Mouse (Mus musculus) heart, postnatal 25 days (tissue): ENCODE data around the gene Srd5a2. TPM values are rescaled to one million over a fixed set of nuclear protein-coding genes. Genes with fewer than 3 reads are reported as not detected.

Source experiments
- DNase-seq: peaks from one replicate; pipeline ENCODE4 v3.0.0; 2022; ENCODE audit warnings: low spot score
- intact Hi-C: fragments of 180-260 bp; cut with DNase I; formaldehyde crosslinking; loops from one replicate; pipeline ENCODE4 v1.15.1; 2025
- total RNA-seq, 2 experiments: library from RNA; stranded (reverse); gene quantifications; 2 replicates each; pipeline ENCODE4 v1.2.3; 2021

Gene Srd5a2
- total RNA-seq, 2 experiments from 2014 or later, result not detected

- intact Hi-C loops, result no loop called here
- DNase-seq, result no peak
Measured at GRCm38 (mm10) chr17:73986571-73986970, 61.1 kb downstream of the Srd5a2 start.

DNA sequence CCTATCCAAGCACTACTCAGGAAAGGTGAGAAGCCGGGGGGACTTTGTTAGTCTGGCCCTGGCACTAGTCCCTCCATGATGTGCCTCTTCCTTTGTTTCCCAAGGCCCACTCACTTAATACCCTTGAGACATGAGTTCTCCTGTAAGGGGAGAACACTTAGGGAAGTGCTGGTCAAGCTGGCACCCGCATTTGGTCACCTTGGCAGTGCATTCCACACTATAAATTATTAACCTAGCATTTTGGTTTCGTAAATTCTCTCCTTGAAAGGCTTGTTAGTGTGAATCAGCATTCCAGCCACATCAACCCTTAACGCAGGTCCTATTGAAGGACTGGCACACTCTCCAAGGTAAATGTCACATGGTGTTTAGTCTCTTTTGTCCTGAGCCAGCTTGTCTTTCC, 61.8 kb downstream of the Srd5a2 start:
- intact Hi-C loops, result no loop called here
- DNase-seq, result no peak

DNA sequence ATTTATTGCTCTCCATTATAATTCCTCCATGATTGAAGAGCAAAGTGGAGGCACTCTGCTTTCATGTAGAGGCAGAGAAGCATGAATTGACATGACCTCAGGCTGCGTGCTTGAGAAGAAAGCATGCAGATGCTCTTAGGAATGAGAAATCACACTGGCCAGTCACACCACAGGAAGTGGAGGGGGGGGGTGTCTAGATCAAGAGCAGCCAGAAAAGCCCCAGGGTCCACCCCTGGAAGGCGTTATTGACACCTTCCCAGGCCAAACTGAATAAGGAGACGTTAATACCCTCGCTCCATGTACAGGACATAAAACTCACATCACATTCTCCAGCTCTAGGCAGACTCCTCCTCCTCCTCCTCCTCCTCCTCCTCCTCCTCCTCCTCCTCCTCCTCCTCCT, 63.2 kb downstream of the Srd5a2 start:
- intact Hi-C loops, result no loop called here
- no peak for DNase-seq

DNA sequence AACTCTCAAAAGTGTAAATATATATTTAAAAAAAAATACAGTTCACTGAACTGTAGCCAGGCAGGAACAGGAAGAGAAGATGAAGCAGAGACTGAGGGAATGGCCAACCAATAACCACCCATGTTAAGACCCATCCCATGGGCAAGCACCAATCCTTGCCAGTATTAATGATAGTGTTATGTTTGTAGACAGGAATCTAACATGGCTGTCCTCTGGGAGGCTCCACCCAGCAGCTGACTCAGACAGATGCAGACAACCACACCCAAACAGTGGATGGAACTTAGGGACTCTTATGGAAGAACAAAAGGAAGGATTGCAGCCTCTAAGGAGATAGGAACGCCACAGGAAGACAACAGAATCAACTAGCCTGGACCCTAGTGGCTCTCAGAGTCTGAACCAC, 64.8 kb downstream of the Srd5a2 start:
- intact Hi-C loops, result no loop called here
- DNase-seq, result no peak

- DNase-seq, result no peak
- intact Hi-C loops, result no loop called here
Measured at GRCm38 (mm10) chr17:73976066-73976465, 71.7 kb downstream of the Srd5a2 start.

GRCm38 (mm10) chr17:73972648-73973047, 75.1 kb downstream of the Srd5a2 start:
- intact Hi-C loops, result no loop called here
- no peak for DNase-seq

GRCm38 (mm10) chr17:73971291-73971690, 76.4 kb downstream of the Srd5a2 start:
- intact Hi-C loops, result no loop called here
- DNase-seq, result no peak

DNA sequence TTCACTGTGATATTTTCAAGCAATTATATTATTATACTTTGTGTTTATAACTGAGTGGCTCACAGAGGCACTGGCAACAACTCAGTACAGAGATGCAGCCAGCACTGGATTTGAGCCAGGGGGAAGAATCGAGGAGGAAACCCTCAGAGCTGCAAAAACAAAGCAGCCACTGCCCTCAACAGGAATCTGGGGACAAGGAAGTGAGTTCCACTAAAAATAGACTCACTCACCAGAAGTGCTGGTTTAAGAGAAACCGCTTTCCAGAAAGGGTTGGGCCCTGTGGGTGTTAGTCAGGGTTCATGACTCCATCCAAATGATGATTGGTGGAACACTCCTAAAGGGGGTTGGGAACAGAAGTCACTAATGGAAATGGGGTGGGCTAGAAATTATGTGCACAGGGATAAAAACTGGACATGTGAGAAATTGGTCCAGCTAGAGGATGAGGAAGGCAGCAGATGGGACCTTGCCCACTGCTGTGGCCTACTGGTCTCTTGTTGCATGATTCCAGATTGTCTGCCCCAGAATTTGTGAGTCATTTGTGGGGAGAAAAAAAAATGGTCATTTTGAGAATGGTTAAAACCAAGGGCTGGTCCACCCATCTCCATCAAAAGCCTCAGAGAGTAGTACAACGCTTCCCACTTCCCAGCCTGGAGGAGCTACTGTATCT, 77.2 kb downstream of the Srd5a2 start:
- DNase-seq, result peak; percentile 77
- intact Hi-C loops, result no loop called here

Other genes starting within 250 kb of the Srd5a2 start
- gene Ehd3, start 243.8 kb downstream of the Srd5a2 start, total RNA-seq, result 1 to 10 TPM; 2.6 to 3.3 TPM
- 100 to 1,000 TPM in 1 of 2 experiments, 10 to 100 TPM in 1; 88.2 to 109 TPM for gene Xdh, start 97.7 kb downstream of the Srd5a2 start, total RNA-seq
- 10 to 100 TPM; 66.8 to 74.1 TPM for gene Memo1, start 247.6 kb upstream of the Srd5a2 start, total RNA-seq